ENCODE assay signal across 8 mouse cellular contexts in the genomic region with DNA sequence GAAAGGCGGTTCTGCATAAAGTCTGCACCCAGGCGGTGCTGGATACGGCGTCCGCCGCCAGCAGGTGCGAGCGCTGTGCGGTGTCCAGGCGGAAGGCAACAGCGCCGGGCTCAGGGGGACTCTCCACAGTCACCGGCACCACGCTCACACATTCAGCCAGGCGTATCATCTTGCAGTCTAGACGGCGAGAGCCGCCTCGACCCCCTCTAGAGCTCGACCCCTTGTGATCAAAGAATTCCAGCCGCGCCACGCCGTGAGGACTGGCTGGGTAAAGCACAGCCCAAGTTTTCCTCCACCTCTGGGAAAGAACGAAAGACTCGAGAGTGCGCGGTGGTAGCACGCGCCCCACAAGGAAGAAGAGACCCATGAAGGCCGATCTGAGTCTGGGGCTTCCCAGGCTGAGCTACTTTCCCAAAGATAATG. TPM values are rescaled to one million over a fixed set of nuclear protein-coding genes. Genes with fewer than 3 reads are reported as not detected.
DNase-seq lines count a peak whose midpoint lies in the region; ATAC-seq and TF ChIP-seq lines count a peak whose summit lies in the region.

No protein-coding gene starts in this region.

- H3K27me3 ChIP-seq in E14TG2a.4 (ENCODE audit: insufficient read depth, low read length), result peaks cover 97% of the 10 kb centered on the region
- H3K27me3 ChIP-seq in embryonic facial prominence, embryonic 12.5 days, result peaks cover 43% of the 10 kb centered on the region
- peaks cover 74% of the 10 kb centered on the region for H3K27me3 ChIP-seq in hindbrain, embryonic 12.5 days
- peaks cover 31% of the 10 kb centered on the region for H3K27me3 ChIP-seq in liver, embryonic 13.5 days

- 1% methylated on average over 31 of the region's 31 CpGs for WGBS in embryonic facial prominence, embryonic 12.5 days
- under 1% methylated on average over 31 of the region's 31 CpGs for WGBS in hindbrain, embryonic 12.5 days
- 0% methylated on average over 31 of the region's 31 CpGs for WGBS in liver, embryonic 13.5 days (ENCODE audit: insufficient replicate concordance)

- H3K4me2 ChIP-seq in embryonic facial prominence, embryonic 12.5 days (replicated peaks), result peak overlapping the region; percentile 85
- peak overlapping the region; percentile 78 for H3K4me2 ChIP-seq in hindbrain, embryonic 12.5 days (replicated peaks)
- peak overlapping the region; percentile 83 for H3K4me2 ChIP-seq in liver, embryonic 13.5 days

- H3K9ac ChIP-seq in embryonic facial prominence, embryonic 12.5 days, result peak overlapping the region; percentile 20
- peak overlapping the region; percentile 58 for H3K9ac ChIP-seq in hindbrain, embryonic 12.5 days
- H3K9ac ChIP-seq in liver, embryonic 13.5 days, result peak overlapping the region; percentile 92

- TF ChIP-seq CTCF in E14TG2a.4 (conservative IDR thresholded peaks at IDR 0.05; ENCODE audit: low read length), result no peak

- H3K36me3 ChIP-seq in E14TG2a.4 (ENCODE audit: insufficient read depth, low read length), result no peaks in the 10 kb centered on the region
- no peaks in the 10 kb centered on the region for H3K36me3 ChIP-seq in embryonic facial prominence, embryonic 12.5 days
- no peaks in the 10 kb centered on the region for H3K36me3 ChIP-seq in hindbrain, embryonic 12.5 days
- peaks cover 31% of the 10 kb centered on the region for H3K36me3 ChIP-seq in liver, embryonic 13.5 days

- peak; percentile 70 for DNase-seq in 3134 (ENCODE audit: extremely low read depth, insufficient read length, low spot score)
- peak; percentile 52 for DNase-seq in liver, embryonic 13.5 days
- DNase-seq in naive thymus-derived CD4-positive, alpha-beta T cell, adult 2 months (ENCODE audit: low read depth), result peak; percentile 60
- DNase-seq in thymus, postnatal 10 days (ENCODE audit: low spot score in 2 of 2), result peak; percentile 27 to 36

- peak overlapping the region; percentile 65; the same call in 1 of the 2 replicates for H3K27ac ChIP-seq in embryonic facial prominence, embryonic 12.5 days
- H3K27ac ChIP-seq in hindbrain, embryonic 12.5 days, result no peak overlapping the region
- H3K27ac ChIP-seq in liver, embryonic 13.5 days, result peak overlapping the region; percentile 87

- H3K4me3 ChIP-seq in E14TG2a.4 (replicated peaks; ENCODE audit: low read length), result peak overlapping the region; percentile 78
- H3K4me3 ChIP-seq in embryonic facial prominence, embryonic 12.5 days, result peak overlapping the region; percentile 59
- H3K4me3 ChIP-seq in hindbrain, embryonic 12.5 days, result peak overlapping the region; percentile 49
- peak overlapping the region; percentile 78 for H3K4me3 ChIP-seq in liver, embryonic 13.5 days (replicated peaks)

- peaks cover 47% of the 10 kb centered on the region for H3K4me1 ChIP-seq in E14TG2a.4 (replicated peaks; ENCODE audit: low read depth, low read length)
- peaks cover 36% of the 10 kb centered on the region for H3K4me1 ChIP-seq in embryonic facial prominence, embryonic 12.5 days
- H3K4me1 ChIP-seq in hindbrain, embryonic 12.5 days, result peaks cover 27% of the 10 kb centered on the region
- H3K4me1 ChIP-seq in liver, embryonic 13.5 days (replicated peaks), result peaks cover 69% of the 10 kb centered on the region

- peak; percentile 42 for ATAC-seq in embryonic facial prominence, embryonic 12.5 days (ENCODE audit: insufficient number of reproducible peaks, insufficient read depth, low FRiP score, low TSS enrichment)
- peak; percentile 45 for ATAC-seq in hindbrain, embryonic 12.5 days (ENCODE audit: low FRiP score)
- peak; percentile 73 for ATAC-seq in liver, embryonic 13.5 days (ENCODE audit: low read depth)
- ATAC-seq in monocyte, adult 5-6 weeks (replicated peaks; ENCODE audit: insufficient number of reproducible peaks, low FRiP score, low TSS enrichment, poor library complexity, severe bottlenecking), result no peak

- H3K9me3 ChIP-seq in E14TG2a.4 (ENCODE audit: low read length), result no peaks in the 10 kb centered on the region
- no peaks in the 10 kb centered on the region for H3K9me3 ChIP-seq in embryonic facial prominence, embryonic 12.5 days
- H3K9me3 ChIP-seq in hindbrain, embryonic 12.5 days (replicated peaks), result no peaks in the 10 kb centered on the region
- H3K9me3 ChIP-seq in liver, embryonic 13.5 days (replicated peaks), result no peaks in the 10 kb centered on the region

RNA-seq across cellular contexts. Expression of a gene that starts 0.5 kb away (rescaled TPM):
- polyA plus RNA-seq in embryonic facial prominence, embryonic 12.5 days (2016; fragmentation: Nextera tagmentation; extraction: Ambion mirVana), result 11.0 and 11.8 TPM in 2 replicates
- polyA plus RNA-seq in hindbrain, embryonic 12.5 days (2016; fragmentation: Nextera tagmentation; extraction: Ambion mirVana), result 8.5 and 10.3 TPM in 2 replicates
- polyA plus RNA-seq in liver, embryonic 13.5 days (2015; fragmentation: Nextera tagmentation; extraction: Ambion mirVana), result 20.1 and 20.2 TPM in 2 replicates
- total RNA-seq in monocyte, adult 5-6 weeks (2017), result 36.6 to 44.9 TPM (median 43.6 TPM) in 3 replicates

RNA-seq across cellular contexts. Expression of a gene that starts 1.2 kb away (rescaled TPM):
- polyA plus RNA-seq in embryonic facial prominence, embryonic 12.5 days (2016; fragmentation: Nextera tagmentation; extraction: Ambion mirVana), result 17.9 and 21.9 TPM in 2 replicates
- polyA plus RNA-seq in hindbrain, embryonic 12.5 days (2016; fragmentation: Nextera tagmentation; extraction: Ambion mirVana), result 16.8 and 19.2 TPM in 2 replicates
- polyA plus RNA-seq in liver, embryonic 13.5 days (2015; fragmentation: Nextera tagmentation; extraction: Ambion mirVana), result 2.1 and 2.2 TPM in 2 replicates
- 2.3 to 10.2 TPM (median 4.2 TPM) in 3 replicates for total RNA-seq in monocyte, adult 5-6 weeks (2017)

RNA-seq across cellular contexts. Expression of a gene that starts 21.5 kb away (rescaled TPM):
- polyA plus RNA-seq in embryonic facial prominence, embryonic 12.5 days (2016; fragmentation: Nextera tagmentation; extraction: Ambion mirVana), result 154 and 167 TPM in 2 replicates
- 149 and 158 TPM in 2 replicates for polyA plus RNA-seq in hindbrain, embryonic 12.5 days (2016; fragmentation: Nextera tagmentation; extraction: Ambion mirVana)
- 186 and 197 TPM in 2 replicates for polyA plus RNA-seq in liver, embryonic 13.5 days (2015; fragmentation: Nextera tagmentation; extraction: Ambion mirVana)
- 187 to 238 TPM (median 209 TPM) in 3 replicates for total RNA-seq in monocyte, adult 5-6 weeks (2017)

RNA-seq across cellular contexts. Expression of a gene that starts 22.3 kb away (rescaled TPM):
- 74.1 and 77.8 TPM in 2 replicates for polyA plus RNA-seq in embryonic facial prominence, embryonic 12.5 days (2016; fragmentation: Nextera tagmentation; extraction: Ambion mirVana)
- 59.9 and 63.4 TPM in 2 replicates for polyA plus RNA-seq in hindbrain, embryonic 12.5 days (2016; fragmentation: Nextera tagmentation; extraction: Ambion mirVana)
- 131 and 132 TPM in 2 replicates for polyA plus RNA-seq in liver, embryonic 13.5 days (2015; fragmentation: Nextera tagmentation; extraction: Ambion mirVana)
- total RNA-seq in monocyte, adult 5-6 weeks (2017), result 81.4 to 125 TPM (median 105 TPM) in 3 replicates

RNA-seq across cellular contexts. Expression of a gene that starts 24.9 kb away (rescaled TPM):
- polyA plus RNA-seq in embryonic facial prominence, embryonic 12.5 days (2016; fragmentation: Nextera tagmentation; extraction: Ambion mirVana), result 1.5 and 1.6 TPM in 2 replicates
- 0.76 and 1.2 TPM in 2 replicates for polyA plus RNA-seq in hindbrain, embryonic 12.5 days (2016; fragmentation: Nextera tagmentation; extraction: Ambion mirVana)
- 5.3 and 5.6 TPM in 2 replicates for polyA plus RNA-seq in liver, embryonic 13.5 days (2015; fragmentation: Nextera tagmentation; extraction: Ambion mirVana)
- total RNA-seq in monocyte, adult 5-6 weeks (2017), result 0.21 to 3.8 TPM (median 2.6 TPM) in 3 replicates

Comparison
In these comparisons a context has a peak if more than half of its experiments do, and no peak if none do; other contexts are left out.
1. H3K9ac ChIP-seq: peak in every context shown above with its lines; median percentile 92 in liver, embryonic 13.5 days; 58 in hindbrain, embryonic 12.5 days; 20 in embryonic facial prominence, embryonic 12.5 days.